Mouse (Mus musculus): ENCODE data around the gene Sbk2.

Sbk2 gene

DNA sequence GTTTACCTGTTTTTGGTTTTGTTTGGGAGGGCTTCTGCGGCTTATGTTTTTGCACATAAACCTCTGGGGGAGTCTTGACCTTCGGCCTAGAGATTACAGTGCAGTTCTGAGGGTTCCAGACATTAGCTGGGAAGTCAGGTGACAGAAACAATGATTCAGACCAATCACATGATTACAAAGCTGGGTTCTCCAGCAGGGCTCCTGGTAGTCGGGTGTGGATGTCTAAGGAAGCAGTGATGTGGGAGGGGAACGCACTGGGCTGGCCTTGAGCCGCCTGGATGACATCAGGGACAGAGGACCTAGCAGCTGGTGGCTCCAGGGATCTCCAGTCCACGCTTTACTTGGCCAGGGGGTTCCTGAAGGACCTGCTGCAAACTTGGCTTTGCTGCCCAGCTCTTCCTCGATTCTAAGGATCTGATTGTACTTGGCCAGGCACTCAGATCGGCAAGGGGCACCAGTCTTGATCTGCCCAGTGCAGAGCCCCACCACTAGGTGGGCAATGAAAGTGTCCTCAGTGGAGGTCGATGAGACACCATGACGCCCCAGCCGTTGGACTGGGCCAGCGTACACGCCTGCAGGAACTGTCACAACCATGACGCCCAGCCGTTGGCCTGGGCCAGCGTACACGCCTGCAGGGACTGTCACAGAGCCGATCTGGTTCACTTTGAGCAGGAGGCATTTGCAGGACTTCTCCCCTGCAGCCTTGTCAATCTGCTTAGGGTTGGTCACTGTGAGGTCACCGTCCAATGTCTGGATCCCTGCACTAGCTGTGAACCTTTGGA is 13.5 kb downstream of the Sbk2 start:
- DNase-seq: no peak

DNA sequence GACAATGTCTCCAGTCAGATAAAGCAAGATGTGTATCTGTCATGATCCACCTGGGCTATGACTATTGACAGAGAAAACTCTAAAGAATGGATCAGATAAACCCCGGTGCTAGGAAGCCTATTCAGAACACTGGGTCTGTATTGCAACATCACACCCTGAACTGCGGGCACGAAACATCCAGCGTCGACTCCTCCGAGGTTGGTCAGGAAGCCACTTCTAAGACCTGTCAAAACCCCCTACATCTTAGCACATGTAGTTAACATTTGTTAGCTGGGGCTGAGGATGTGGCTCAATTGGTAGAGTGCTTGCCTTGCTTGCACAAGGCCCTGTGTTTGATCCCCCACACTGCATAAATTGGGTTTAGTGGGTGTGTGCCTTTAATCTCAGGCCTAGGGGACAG is 15.8 kb downstream of the Sbk2 start:
- no peak for DNase-seq

DNA sequence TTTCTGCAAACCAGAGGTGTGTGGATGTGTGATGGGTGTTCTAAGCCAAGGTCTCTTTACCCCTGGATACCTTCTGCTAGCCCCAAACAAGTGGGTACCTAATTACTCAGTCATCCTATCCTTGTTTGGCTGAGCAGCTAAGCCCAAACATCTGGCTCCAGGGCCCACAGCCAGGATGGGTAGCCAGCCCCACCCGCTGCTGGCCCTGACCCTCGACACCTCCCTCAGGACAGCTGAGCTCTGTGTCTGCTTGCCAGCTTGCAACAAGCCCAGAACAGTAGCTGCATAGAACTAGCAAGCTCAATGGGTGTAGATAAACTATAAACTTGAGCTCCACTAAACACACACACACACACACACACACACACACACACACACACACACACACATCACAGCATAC is 16.4 kb downstream of the Sbk2 start:
- DNase-seq: no peak

DNA sequence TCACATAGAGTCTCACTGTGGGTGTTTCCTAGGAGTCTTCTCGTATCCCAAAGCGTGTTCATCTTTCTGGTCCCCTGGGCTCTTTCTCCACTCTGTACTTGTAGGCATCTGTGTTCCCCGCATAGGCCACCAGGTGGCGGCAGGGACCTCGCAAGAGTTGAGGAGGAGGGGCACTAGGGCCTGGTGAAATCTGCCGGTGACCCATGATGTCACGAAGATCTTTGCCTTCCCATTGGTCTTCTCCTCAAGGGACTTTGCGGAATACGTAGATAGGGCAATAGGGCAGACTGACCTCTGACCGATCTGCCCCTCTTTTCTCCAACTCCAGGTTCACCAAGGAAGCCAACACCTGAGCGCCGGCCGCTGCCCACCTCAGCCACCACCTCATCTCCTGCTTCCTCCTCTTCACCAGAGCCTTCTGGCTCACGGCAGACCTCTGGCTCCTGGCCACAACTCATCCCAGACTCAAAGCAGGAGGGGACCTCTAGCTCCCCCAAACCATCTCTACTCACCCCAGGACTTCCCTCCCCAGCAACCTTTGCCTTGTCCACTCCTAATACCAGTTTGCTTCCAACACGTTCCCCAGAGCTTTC is 20.9 kb downstream of the Sbk2 start:
- DNase-seq: peak; percentile 95

- no peak for DNase-seq
Measured at GRCm38 (mm10) chr7:4942673-4943072, 21.5 kb downstream of the Sbk2 start.

GRCm38 (mm10) chr7:4940068-4940479 is 24.1 kb downstream of the Sbk2 start:
- peak; percentile 87 to 89 for DNase-seq

- DNase-seq: peak; percentile 88
Measured at GRCm38 (mm10) chr7:4938456-4938855, 25.8 kb downstream of the Sbk2 start.

DNA sequence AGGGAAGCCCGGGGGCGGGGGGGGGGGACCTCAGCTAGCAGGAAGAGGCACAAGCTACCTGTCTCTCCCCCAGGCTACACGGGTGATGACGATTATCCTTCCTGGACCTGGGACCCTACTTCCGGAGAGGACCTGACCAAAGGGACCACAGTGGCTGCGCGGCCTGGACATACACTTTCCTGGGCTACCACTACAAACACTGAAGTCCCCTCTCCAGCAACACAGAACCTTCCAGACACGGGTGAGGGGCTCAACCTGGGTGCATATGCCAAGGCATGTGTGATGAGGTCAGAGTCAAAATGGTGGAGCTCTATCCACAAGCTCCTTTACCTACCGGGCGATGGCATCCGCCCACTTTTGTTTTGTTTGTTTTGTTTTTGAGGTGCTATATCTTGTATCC is 26.8 kb downstream of the Sbk2 start:
- no peak for DNase-seq

DNA sequence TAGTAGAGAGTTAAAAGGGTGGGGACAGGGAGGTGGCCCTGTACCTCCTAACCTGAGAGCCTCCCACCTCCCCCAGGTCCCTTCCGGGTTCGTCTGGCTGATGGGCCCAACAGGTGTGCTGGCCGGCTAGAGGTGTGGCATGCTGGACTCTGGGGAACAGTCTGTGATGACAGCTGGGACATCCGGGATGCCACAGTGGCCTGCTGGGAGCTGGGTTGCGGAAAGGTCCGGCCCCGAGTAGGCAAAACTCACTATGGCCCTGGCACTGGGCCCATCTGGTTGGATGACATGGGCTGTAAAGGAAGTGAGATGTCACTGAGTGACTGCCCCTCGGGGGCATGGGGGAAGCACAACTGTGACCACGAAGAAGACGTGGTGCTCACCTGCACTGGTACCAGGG is 27.4 kb downstream of the Sbk2 start:
- peak in 1 of 2 experiments; percentile 17 for DNase-seq

DNA sequence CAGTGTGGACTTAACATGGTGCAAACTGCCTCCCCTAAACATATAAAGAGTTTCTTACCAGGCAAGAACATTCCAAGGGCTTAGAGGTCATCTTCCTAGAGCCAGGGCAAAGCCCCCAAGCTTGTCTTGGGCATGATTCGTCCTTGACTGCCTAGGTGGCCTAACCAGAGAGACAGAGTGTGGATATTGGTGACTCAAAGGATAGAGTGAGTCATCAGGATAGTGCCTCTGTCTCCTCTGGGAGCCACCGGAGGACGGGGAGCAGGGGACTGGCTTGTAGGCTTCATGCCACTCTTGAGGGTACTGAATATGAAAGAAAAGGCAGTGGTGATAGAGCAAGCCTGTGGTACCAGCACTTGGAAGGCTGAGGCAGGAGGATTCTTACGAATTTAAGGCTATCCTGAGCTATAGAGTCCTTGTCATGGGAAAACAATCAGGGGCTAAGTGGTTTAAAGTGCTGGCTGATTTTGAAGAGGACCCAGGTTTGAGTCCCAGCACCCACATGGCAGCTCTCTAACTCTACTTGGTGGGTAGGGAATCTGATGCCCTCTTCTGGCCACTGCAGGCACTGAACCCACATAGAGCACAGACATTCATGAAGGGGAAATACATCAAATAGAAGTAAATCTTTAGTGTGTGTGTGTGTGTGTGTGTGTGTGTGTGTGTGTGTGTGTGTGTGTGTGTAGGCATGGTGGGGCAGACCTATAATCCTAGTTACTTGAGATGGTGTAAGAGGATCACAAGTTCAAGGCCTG is 29.9 kb downstream of the Sbk2 start:
- DNase-seq: no peak

DNA sequence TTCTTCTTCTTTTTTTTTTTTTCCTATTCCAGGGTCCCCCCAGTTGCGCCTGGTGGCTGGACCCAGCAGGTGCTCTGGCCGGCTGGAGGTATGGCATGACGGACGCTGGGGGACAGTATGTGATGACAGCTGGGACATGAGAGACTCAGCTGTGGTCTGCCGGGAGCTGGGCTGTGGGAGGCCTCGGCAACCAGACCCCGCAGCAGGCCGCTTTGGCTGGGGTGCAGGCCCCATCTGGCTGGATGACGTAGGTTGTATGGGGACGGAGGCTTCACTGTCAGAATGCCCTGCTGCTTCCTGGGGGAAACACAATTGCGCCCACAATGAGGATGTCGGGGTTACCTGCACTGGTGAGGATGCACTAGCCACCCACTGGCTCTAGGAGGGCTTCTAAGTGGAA is 31.1 kb downstream of the Sbk2 start:
- DNase-seq: no peak

GRCm38 (mm10) chr7:4928323-4928722 is 35.9 kb downstream of the Sbk2 start:
- DNase-seq: peak in 1 of 2 experiments; percentile 30

GRCm38 (mm10) chr7:4927711-4928110 is 36.5 kb downstream of the Sbk2 start:
- peak in 1 of 2 experiments; percentile 44 for DNase-seq

GRCm38 (mm10) chr7:4926849-4927248 is 37.4 kb downstream of the Sbk2 start:
- DNase-seq: no peak

GRCm38 (mm10) chr7:4925441-4926381 is 38.5 kb downstream of the Sbk2 start, which contains the start of gene Ssc5d:
Ssc5d (plus strand) TSS chr7:4925785.
- peak; percentile 68 to 77 for DNase-seq

GRCm38 (mm10) chr7:4924891-4925301 is 39.3 kb downstream of the Sbk2 start:
- DNase-seq: peak; percentile 56 to 69

DNA sequence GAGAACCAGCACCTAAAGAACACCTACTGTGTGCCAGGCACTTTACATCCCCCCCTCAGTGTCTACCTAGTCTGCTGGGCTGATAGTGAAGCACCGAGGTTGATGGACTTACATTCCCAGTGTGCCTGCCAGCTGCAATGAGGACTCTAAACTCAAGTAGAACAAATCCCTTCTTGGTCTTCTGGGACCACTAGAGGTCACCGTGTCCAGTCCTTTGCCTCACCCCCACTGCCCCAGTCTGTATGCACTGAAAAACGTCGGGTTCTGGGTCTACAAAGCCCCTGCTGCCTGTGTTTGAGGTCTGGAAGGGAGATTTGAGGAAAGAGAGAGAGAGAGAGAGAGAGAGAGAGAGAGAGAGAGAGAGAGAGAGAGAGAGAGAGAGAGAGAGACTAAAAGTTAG is 39.7 kb downstream of the Sbk2 start:
- DNase-seq: peak in 1 of 2 experiments; percentile 43

GRCm38 (mm10) chr7:4923586-4924364 is 40.4 kb downstream of the Sbk2 start:
- peak; percentile 71 to 79 for DNase-seq

DNA sequence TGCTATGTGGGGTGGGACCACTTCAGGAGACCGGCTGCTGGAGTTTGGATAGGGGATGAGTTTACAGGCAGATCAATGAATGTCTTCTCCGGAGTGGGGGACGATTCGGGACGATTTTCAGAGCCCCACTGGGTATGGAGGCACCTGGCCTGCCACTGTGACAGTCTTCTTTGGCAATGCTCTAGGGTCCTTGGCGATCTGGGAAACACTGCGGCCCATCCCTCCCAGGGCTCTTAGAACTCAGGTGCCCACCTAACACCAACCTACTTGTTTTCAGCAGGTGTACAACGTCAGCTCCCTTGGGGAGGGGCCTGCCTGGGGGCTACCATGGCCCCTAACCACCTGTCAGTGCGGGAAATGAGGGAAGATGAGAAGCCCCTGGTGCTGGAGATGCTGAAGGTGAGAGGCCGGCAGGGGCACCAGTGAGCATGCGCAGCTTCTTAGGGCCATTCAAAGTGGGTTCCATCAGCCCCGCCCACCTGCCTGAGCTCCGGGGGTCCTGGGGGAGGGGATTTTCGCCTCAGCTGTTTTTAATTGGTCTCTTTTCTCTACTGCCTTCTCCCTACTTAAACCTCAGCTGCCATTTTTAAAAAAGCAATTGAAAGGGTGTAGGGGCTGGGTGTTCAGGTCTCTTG is 41.2 kb downstream of the Sbk2 start:
- DNase-seq: peak; percentile 74 to 81

DNA sequence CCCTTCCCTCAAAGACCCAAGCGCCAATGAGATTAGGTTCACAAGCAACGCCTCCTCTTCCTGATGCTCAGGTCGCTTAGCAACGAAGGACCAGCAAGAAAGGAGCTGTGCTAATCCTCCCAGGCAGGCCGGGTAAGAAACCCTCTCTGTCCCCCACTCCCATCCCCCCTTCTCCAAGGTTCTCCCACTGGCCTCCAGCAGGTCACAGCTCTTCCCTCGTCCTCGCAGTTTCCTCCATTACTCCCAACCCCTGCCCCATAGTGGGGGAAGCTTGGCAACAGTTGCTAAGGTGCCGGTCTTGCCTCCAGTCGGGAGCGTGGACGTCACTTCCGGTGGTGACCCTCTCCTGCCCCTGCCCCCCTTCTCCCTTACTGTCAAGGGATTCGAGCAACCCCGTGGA is 41.7 kb downstream of the Sbk2 start:
- DNase-seq: peak; percentile 84 to 89

- no peak for DNase-seq
Measured at GRCm38 (mm10) chr7:4921824-4922482, 42.3 kb downstream of the Sbk2 start, which contains the start of gene Nat14. Nat14 (plus strand) TSS chr7:4922028.

Data from kidney, postnatal 4 days (tissue).